Mouse (Mus musculus) CD4-positive, CD25-positive, alpha-beta regulatory T cell, adult 4 months (primary cell): Measurements from ENCODE around the gene Mrpl10. TPM values are rescaled to one million over a fixed set of nuclear protein-coding genes. Genes with fewer than 3 reads are reported as not detected.

Experiments
- ATAC-seq: one replicate; pipeline ENCODE4 v1.8.0; 2017
- polyA plus RNA-seq, 2 experiments: library from polyadenylated mRNA; unstranded; fragments of 100-300 nt; shearing (Covaris generic); gene quantifications; one replicate each; pipeline ENCODE4 v1.2.1; 2017

The Mrpl10 gene
- polyA plus RNA-seq, 2 experiments from 2014 or later, result 60.9 to 82.9 TPM

DNA sequence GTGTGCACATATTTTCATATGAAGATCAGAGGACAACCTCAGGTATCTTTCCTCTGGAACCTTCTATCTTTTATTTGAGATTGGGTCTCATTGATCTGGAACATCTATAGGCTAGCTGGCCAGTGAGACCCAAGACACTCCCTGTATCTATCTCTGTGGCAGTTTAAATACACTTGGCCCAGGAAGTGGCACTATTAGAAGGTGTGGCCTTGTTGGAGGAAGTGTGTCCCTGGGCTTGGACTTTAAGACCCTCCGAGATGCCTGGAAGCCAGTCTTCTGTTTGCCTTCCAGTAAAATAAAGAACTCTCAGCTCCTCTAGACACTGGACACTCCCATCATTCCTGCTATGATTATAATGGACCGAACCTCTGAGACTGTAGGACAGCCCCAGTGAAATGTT is 28.4 kb downstream of the Mrpl10 start:
- no peak for ATAC-seq

DNA sequence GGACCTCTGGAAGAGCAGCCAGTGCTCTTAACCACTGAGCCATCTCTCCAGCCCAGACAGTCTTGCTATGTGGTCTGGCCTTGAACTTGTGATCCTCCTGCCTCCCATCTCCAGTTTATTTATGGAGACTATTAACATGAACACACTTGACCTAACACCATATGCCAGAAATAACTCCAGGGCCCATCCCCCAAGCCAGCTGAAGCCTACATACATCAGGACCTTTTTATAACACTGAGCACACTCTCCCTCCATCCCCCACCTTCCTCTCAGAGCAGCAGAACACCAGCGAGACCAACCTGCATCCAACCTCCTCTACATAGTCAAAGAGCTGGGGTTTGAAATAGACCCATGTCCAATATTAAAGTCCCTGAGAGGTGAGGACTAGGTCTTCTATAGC is 29.8 kb downstream of the Mrpl10 start:
- ATAC-seq, result no peak

GRCm38 (mm10) chr11:97072533-97072932 is 31.2 kb downstream of the Mrpl10 start:
- peak; percentile 26 for ATAC-seq

DNA sequence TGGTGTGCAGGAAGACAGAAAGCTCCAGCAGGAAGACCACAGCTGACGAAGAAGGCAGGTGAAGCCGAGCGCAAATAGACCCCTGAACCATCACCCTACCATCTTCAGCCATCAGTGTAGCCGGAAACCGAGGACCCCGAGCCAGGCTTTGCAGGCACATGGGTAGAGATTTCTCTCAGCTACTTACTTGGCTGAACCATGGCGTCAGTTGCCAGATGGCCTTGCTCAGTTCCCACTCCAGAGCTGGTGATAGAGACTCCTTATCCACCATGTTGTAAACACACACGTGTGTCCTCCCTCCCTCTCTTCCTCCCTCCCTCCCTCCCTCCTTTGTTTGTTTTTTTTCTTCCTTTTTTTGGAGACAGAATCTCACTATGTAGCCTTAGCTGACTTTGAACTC is 32.9 kb downstream of the Mrpl10 start:
- no peak for ATAC-seq

- ATAC-seq, result no peak
These were observed 37.4 kb downstream of the Mrpl10 start for GRCm38 (mm10) chr11:97078751-97079150.

GRCm38 (mm10) chr11:97080291-97080690 is 38.9 kb downstream of the Mrpl10 start:
- ATAC-seq, result no peak

DNA sequence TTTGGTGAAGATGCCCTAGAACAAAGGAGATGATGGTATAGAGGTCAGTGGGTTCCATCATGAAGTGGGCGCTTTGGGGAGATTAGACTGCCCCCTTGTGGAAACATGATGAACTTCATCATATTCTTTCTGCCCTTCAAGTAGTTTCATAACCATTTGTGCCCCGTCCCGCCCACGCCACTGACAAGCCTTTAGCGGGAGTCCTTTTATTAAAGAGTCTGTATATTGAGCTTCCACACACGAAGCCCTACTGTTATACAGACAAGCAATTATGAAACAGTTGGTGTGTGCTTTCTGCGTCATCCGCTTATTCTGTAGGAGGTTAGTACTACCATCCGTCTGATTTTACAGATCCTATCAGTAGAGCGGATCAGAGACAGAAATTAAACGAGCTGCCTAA is 41.6 kb downstream of the Mrpl10 start:
- peak; percentile 61 for ATAC-seq

- no peak for ATAC-seq
These were observed 42.2 kb downstream of the Mrpl10 start for GRCm38 (mm10) chr11:97083401-97084140.

- no peak for ATAC-seq
These were observed 43.6 kb downstream of the Mrpl10 start for GRCm38 (mm10) chr11:97084821-97085505.

DNA sequence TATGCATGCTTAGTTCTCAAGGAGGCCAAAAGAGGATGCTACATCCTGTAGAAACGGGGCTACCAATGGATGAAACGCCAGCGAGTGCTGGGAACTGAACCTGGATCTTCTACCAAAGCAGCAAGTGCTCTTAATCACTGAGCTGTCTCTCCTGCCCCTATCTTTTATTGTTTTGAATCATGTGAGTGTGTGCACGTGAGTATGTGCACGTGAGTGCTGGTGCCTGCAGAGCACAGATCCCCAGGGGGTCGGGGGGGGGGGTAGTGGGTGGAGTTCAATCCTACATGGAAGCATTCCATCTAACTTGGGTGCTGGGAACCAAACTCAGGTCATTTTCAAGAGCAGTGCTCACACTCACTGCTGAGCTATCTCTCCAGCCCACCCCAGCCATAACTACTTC is 45.0 kb downstream of the Mrpl10 start:
- no peak for ATAC-seq

DNA sequence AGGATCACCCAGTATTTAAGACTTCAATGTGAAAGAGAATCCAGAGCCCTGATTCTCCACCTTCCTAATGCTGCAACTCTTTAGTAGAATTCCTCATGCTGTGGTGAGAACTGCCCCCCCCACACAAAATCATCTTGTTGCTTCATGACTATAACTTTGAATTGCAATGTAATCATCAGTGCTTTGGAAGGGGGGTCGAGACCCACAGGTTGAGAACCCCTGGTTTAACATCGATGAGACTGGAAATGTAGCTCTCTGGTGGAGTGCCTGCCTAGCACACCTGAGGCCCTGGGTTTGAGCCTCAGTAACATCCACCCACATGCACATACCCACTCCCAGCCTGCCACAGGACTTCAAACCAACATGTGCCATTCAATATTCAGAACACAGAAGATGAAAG is 53.2 kb downstream of the Mrpl10 start:
- ATAC-seq, result no peak

GRCm38 (mm10) chr11:97098791-97099190 is 57.4 kb downstream of the Mrpl10 start:
- no peak for ATAC-seq

Other genes with a start within 250 kb of the Mrpl10 start
- gene Nfe2l1, start 211.6 kb upstream of the Mrpl10 start, polyA plus RNA-seq, result 10 to 100 TPM; 21.3 to 26.1 TPM
- gene Copz2, start 191.7 kb upstream of the Mrpl10 start, polyA plus RNA-seq, result not detected
- 100 to 1,000 TPM in 1 of 2 experiments, 10 to 100 TPM in 1; 82.3 to 119 TPM for gene Cdk5rap3, start 125.1 kb upstream of the Mrpl10 start, polyA plus RNA-seq
- gene Prr15l, start 113.5 kb upstream of the Mrpl10 start, polyA plus RNA-seq, result 1 to 10 TPM in 1 of 2 experiments, under 1 TPM in 1; 0.48 to 1.5 TPM
- 10 to 100 TPM; 28.5 to 48.5 TPM for gene Pnpo, start 97.6 kb upstream of the Mrpl10 start, polyA plus RNA-seq
- gene Sp2, start 58.6 kb upstream of the Mrpl10 start, polyA plus RNA-seq, result 10 to 100 TPM; 19.5 to 22.9 TPM
- 1 to 10 TPM; 1.7 to 3.0 TPM for gene Sp6, start 28.2 kb upstream of the Mrpl10 start, polyA plus RNA-seq
- 10 to 100 TPM in 1 of 2 experiments, 1 to 10 TPM in 1; 7.3 to 14.8 TPM for gene Scrn2, start 11.6 kb upstream of the Mrpl10 start, polyA plus RNA-seq
- gene Lrrc46, start 153 bp upstream of the Mrpl10 start, polyA plus RNA-seq, result not detected
- 10 to 100 TPM; 24.9 to 46.4 TPM for gene Osbpl7, start 9.1 kb downstream of the Mrpl10 start, polyA plus RNA-seq
- gene Tbx21, start 73.8 kb downstream of the Mrpl10 start, polyA plus RNA-seq, result 1 to 10 TPM; 2.2 TPM
- under 1 TPM in 1 of 2 experiments, not detected in 1; 0.09 TPM for gene Tbkbp1, start 109.9 kb downstream of the Mrpl10 start, polyA plus RNA-seq
- gene Kpnb1, start 146.3 kb downstream of the Mrpl10 start, polyA plus RNA-seq, result 10 to 100 TPM; 23.5 to 33.4 TPM
- 10 to 100 TPM; 34.4 to 41.1 TPM for gene Npepps, start 239.1 kb downstream of the Mrpl10 start, polyA plus RNA-seq